Mouse (Mus musculus) naive thymus-derived CD4-positive, alpha-beta T cell, adult 2 months (primary cell): ENCODE measurements around the gene Gpx3.
"Not testable (repeated sequence)": the region's sequence is repeated elsewhere in the genome, so short reads cannot be mapped to it uniquely, and the experiment has no call there.

Experiments used
- DNase-seq: peaks from one replicate; pipeline ENCODE4 v3.0.0-alpha.2; 2011; ENCODE audit warnings: low read depth

The Gpx3 gene

DNA sequence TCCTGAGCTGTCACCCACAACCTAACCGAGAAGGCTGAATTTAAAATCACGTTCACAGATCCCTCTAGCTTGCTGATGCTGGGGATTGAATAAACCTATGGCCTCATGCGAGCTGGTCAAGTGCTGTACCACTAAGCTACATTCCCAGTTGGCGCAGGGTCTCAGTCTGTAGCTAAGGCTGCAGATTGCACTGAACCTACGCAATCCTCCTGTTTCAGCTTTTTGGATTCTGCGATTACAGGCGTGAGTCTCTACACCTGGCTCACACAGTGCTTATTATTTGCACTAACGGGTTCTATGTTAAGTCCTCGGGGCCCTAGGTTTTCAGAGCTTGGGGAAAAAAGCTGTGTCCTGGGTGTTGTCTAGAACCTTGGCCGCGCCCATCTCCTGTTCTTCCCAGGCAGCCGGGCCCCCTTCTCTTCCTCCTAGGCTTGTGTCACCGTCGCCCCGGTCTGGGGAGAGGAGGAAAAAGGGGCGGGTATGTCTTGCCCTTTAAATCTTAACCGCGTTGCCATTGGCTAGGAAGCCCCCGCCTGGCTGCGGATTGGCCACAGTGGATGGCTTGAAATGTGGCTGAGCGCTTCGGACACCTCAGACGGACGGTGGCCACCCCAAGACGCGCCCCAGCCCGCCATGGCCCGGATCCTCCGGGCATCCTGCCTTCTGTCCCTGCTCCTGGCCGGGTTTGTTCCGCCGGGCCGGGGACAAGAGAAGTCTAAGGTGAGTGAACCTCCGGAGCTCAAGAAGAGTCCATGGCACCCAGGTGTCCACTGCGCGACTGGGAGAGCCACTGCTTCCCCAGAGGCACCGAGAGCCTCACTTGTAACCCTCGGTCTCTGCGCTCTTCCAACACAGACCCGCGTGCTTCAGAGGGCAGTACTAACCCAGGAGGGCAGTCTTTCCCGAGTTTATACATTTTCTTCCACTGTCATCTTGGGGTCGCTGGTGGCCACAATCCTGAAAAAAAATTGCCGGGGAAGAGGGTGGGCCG is at the start of gene Gpx3:
Gene Gpx3, plus strand, starts transcription at position 121 of the 991 bp plus-strand sequence.
- DNase-seq = no peak

- DNase-seq = not testable (repeated sequence)
These were observed 43.4 kb upstream of the Gpx3 start for GRCm38 (mm10) chr11:54858880-54859279.

- DNase-seq = peak; percentile 69
These were observed 42.7 kb upstream of the Gpx3 start for GRCm38 (mm10) chr11:54859322-54860165.

- peak; percentile 98 for DNase-seq
These were observed 41.8 kb upstream of the Gpx3 start, which contains the start of gene Lyrm7 for GRCm38 (mm10) chr11:54860256-54861038. Gene Lyrm7, minus strand, starts transcription at chr11:54860916.

- no peak for DNase-seq
These were observed 40.5 kb upstream of the Gpx3 start for GRCm38 (mm10) chr11:54861471-54862420.

DNA sequence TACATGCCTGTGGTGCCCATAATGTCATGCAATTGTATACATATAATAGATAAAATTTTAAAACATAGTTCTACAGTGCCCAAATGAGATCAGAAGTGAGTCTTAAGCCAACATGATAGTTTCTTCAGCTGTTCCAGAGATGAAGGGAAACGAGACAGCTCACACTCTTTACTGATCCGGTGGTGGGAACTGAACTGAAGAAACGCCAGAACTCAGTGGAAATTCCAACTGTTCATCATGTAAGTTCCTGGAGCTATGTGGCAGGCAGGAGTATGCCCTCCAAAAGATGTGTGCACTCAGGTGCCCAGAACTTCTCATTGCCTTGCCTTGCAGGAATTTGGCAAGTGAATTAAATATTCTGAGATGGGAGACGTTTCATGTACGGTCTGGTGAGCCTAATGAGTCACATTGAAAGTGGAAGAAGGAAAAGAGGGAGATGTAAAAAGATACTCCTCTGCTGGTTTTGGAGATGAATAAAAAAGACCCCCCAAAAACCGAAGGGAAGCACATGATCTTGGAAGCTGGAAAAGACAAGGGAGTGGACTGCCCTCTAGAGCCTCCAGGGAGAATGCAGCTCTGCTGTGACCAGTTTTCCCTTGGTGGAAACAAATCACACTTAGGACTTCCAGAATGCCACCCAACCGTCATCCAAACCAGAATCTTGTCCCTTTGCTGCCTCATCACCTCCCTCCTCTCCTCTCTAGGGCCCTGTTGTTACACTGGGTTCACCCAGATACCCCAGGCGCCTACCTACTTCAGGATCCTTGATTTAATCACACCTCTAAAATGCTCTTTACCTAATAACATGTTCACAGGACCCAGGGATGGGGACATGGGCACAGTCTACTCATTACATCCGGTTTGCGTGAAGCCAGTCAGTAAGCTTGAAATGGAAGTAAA is 39.4 kb upstream of the Gpx3 start:
- DNase-seq = peak; percentile 59

- DNase-seq = no peak
These were observed 36.7 kb upstream of the Gpx3 start for GRCm38 (mm10) chr11:54865330-54866085.

GRCm38 (mm10) chr11:54866119-54867048 is 35.9 kb upstream of the Gpx3 start, which contains the start of gene Hint1:
Gene Hint1, plus strand, starts transcription at chr11:54866383.
- peak; percentile 94 for DNase-seq

- DNase-seq = no peak
These were observed 35.2 kb upstream of the Gpx3 start for GRCm38 (mm10) chr11:54867049-54867385.

DNA sequence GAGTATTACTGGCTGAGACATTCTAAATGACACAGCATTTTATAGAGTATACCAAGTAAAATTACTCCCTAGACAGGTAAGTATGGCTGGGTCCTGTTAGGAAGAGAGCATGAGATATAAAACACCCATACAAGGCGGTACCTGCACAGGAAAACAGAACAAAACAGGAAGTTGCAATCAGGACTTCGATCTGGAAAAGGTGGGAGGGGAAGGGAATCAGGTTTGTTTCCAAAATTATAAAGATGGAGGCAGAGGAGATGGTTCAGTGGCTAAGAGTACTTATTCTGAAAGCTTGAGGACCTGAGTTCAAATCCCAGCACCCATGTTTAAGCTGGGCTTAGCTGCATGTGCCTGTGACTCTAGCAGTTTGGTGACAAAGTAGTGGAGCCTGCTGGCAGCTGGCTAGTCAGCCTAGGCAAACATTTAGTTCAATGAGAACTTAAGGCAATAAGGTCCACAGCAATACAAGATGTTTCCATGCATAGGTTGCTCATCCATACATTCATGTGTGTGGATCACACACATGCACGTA is 34.3 kb upstream of the Gpx3 start:
- DNase-seq = no peak

DNA sequence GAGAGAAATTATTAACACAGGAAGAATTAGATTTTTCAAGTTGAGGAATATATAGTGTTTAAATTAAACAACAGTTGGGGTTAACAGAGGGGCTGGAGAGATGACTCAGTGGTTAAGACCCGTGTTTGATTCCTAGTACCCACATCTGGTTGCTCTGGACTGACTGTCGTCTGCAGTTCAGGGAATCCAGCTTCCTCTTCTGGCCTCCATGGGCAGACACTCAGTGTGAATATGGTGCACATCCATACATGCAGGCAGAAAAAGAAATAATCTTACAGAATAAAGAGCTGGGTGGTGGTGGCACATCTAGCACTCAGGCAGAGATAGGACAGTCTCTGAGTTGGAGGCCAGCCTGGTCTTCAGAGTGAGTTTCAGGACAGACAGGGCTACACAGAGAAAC is 33.8 kb upstream of the Gpx3 start:
- no peak for DNase-seq

GRCm38 (mm10) chr11:54869318-54869717 is 32.9 kb upstream of the Gpx3 start:
- no peak for DNase-seq

DNA sequence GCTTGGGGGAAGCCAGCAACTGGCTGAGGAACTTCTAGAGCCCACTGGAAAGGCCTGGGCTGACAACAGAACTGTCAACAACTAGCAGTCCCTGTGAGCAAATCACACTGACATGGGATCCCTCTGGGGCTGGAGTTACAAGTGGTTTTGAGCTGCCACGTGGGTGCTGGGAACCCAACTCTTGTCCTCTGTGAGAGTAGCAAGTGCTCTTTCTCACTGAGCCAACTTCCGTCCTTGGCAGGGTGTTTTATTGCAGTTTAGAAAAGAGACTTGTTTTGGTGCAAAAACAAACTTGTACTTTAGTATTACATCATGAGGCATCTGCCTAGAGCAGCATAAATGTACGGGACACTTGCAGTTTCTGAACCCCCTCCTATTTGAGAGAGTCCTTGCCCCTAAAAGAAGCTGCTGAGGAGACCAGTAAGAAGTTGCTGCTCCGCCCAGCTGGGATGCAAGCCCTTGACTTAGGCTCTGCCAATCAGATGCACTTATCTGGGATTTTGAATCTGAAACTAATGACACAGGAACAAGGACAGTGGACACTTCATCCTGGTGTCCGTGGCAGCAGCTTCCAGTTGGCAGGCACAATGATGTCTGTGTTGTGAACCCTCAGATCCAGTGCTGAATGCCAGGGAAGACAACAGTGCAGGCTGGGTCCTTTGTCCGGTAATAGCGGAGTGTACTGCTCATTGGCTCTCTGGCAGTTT is 30.3 kb upstream of the Gpx3 start:
- no peak for DNase-seq

GRCm38 (mm10) chr11:54876031-54876430 is 26.2 kb upstream of the Gpx3 start:
- DNase-seq = no peak

DNA sequence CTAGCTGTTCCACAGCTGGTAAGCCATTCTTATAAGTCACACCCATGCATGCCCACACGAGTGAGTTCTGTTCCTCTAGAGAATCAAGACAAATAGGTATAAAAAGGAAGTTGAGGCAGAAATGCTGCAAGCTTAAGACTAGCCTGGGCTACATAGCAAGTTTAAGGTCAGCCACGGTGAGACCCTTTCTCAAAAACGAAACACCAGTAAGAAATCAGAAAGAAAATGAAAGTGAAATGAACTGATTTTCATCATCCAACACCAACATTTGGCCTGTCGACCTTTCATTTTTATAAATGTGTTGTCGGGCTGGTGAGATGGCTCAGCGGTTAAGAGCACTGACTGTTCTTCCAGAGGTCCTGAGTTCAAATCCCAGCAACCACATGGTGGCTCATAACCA is 23.4 kb upstream of the Gpx3 start:
- no peak for DNase-seq

DNA sequence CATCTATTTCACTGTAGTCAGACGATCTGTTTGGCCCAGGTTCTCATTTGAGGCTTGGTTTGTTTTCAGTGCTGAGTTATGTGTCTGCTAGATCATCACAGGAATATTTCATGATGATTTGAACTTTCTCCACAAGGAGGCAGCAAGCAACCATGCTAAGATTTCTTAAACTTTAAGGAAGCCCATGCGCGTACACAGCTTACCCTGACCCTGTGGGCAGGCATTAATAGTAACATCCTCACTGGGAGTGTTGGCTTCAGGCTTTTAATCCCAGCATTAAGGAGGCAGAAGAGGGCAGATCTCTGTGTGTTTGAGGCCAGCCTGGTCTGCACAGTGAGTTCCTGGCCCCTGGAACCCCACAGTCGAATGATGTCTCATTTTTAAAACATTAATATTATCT is 22.8 kb upstream of the Gpx3 start:
- DNase-seq = peak; percentile 87

DNA sequence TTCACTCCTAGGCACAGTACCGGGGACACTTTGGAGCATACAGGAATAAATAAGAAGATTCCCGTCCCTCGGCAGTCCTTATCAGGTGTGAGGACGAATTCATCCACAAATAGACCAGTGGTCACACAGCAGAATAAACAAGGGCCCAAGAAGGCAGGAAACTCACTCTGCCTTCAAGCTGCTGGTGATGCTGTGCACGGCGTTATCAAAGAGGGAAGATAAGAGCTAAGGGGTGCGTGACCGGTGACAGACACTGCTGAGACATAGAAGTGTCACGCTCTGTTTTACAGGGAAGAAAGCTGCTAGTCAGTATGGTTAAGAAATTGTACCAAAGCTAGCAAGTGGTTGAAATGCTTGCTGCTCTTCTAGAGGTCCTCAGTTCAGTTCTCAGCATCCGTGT is 22.3 kb upstream of the Gpx3 start:
- DNase-seq = no peak
